Mouse (Mus musculus) thymus, adult 2 months (tissue): Measurements from ENCODE around the gene Col17a1.

Source experiments
- CTCF ChIP-seq: fragments of 200-500 bp; IDR thresholded peaks from 2 replicates; pipeline ENCODE4 v1.5.1; 2012; ENCODE audit warnings: mild to moderate bottlenecking, control low read depth, low read length, moderate library complexity, borderline replicate concordance; ENCODE audit not compliant: control insufficient read depth, poor library complexity, insufficient read depth; ENCODE audit errors: extremely low read depth
- POLR2A ChIP-seq: fragments of 200-500 bp; IDR thresholded peaks from 2 replicates; pipeline ENCODE4 v1.6.1; 2012; ENCODE audit warnings: mild to moderate bottlenecking, low read length, control low read depth, moderate library complexity; ENCODE audit not compliant: control insufficient read depth, poor library complexity, insufficient read depth; ENCODE audit errors: extremely low read depth

GRCm38 (mm10) chr19:47629068-47629467, 62.8 kb downstream of the Col17a1 start:
- no peak for TF ChIP-seq CTCF
- TF ChIP-seq POLR2A, result no peak
